Mouse (Mus musculus) inflammation-experienced regulatory T-cells, adult 6 months (primary cell): Measurements from ENCODE around the gene Pon3. TPM values are rescaled to one million over a fixed set of nuclear protein-coding genes. Genes with fewer than 3 reads are reported as not detected.

Experiments
- ATAC-seq: one replicate; pipeline ENCODE4 v1.8.0; 2017
- polyA plus RNA-seq, 3 experiments: library from polyadenylated mRNA; unstranded; fragments of 100-300 nt; shearing (Covaris generic); gene quantifications; one replicate each; pipeline ENCODE4 v1.2.1; 2017

Pon3 gene
- polyA plus RNA-seq, 3 experiments from 2014 or later: 22.6 to 46.5 (median 30.5) TPM

- no peak for ATAC-seq
These were observed 77.9 kb downstream of the Pon3 start for GRCm38 (mm10) chr6:5177967-5178891.

GRCm38 (mm10) chr6:5174179-5174812, 81.8 kb downstream of the Pon3 start:
- no peak for ATAC-seq

- no peak for ATAC-seq
These were observed 83.5 kb downstream of the Pon3 start for GRCm38 (mm10) chr6:5172571-5172970.

- no peak for ATAC-seq
These were observed 84.7 kb downstream of the Pon3 start for GRCm38 (mm10) chr6:5171418-5171817.

Other genes with a start within 250 kb of the Pon3 start
- gene Pon1, start 62.3 kb downstream of the Pon3 start, polyA plus RNA-seq: not detected
- gene Pon2, start 42.2 kb upstream of the Pon3 start, polyA plus RNA-seq: 10 to 100 TPM; 49.3 to 90.7 (median 60.3) TPM
- gene Asb4, start 127.1 kb upstream of the Pon3 start, polyA plus RNA-seq: under 1 TPM in 2 of 3 experiments, not detected in 1; 0.21 to 0.22 TPM
- not detected for gene Pdk4, start 240.0 kb upstream of the Pon3 start, polyA plus RNA-seq